13 mouse cellular contexts compared by ENCODE assay signal in genomic region chr8:44694861-44695260, GRCm38 (mm10).
DNase-seq lines count a peak whose midpoint lies in the region; ATAC-seq and TF ChIP-seq lines count a peak whose summit lies in the region.
"Had no signal": no experiment of that assay in that cellular context is flagged by ENCODE, and none has a peak within 500 bp of the region (broad histone marks: within the 10 kb centered on the region; RNA-seq: fewer than 3 reads in every experiment).

No protein-coding gene starts in this region.

- H3ac ChIP-seq in myocyte (ENCODE audit: control insufficient read depth, insufficient read length) = no peak overlapping the region

- ATAC-seq in frontal cortex, adult (ENCODE audit: low TSS enrichment) = peak; percentile 42
- ATAC-seq in midbrain, embryonic 14.5 days (ENCODE audit: low FRiP score, low TSS enrichment) = no peak
- no peak for ATAC-seq in midbrain, embryonic 11.5 days (ENCODE audit: low FRiP score)
- peak; percentile 41; the same call in 1 of the 2 replicates for ATAC-seq in heart, embryonic 11.5 days (replicated peaks; ENCODE audit: insufficient number of reproducible peaks, low FRiP score, low TSS enrichment)
- no peak for ATAC-seq in kidney, embryonic 16.5 days (ENCODE audit: low FRiP score, low TSS enrichment)
- ATAC-seq: CD4-positive, CD25-positive, alpha-beta regulatory T cell, adult 4 months; intestine, postnatal 0 days had no signal

- H3K4me1 ChIP-seq in midbrain, embryonic 14.5 days (ENCODE audit: control insufficient read depth, insufficient read depth, low read length) = peaks cover 19% of the 10 kb centered on the region
- no peaks in the 10 kb centered on the region for H3K4me1 ChIP-seq in midbrain, embryonic 11.5 days (ENCODE audit: control insufficient read depth, insufficient read depth, low read length)
- H3K4me1 ChIP-seq in heart, embryonic 11.5 days (ENCODE audit: control insufficient read depth, insufficient read depth, low read length) = peaks cover 20% of the 10 kb centered on the region; the same call in 1 of the 2 replicates
- peaks cover 15% of the 10 kb centered on the region; the same call in 1 of the 2 replicates for H3K4me1 ChIP-seq in kidney, embryonic 16.5 days (ENCODE audit: insufficient read depth, low read length)
- H3K4me1 ChIP-seq: megakaryocyte, embryonic 14.5 days had no signal

- H3K9me3 ChIP-seq in midbrain, embryonic 14.5 days (ENCODE audit: control insufficient read depth, low read length) = no peaks in the 10 kb centered on the region
- no peaks in the 10 kb centered on the region for H3K9me3 ChIP-seq in midbrain, embryonic 11.5 days (ENCODE audit: control insufficient read depth, low read length)
- H3K9me3 ChIP-seq in heart, embryonic 11.5 days (replicated peaks; ENCODE audit: control insufficient read depth, low read length) = no peaks in the 10 kb centered on the region
- no peaks in the 10 kb centered on the region for H3K9me3 ChIP-seq in kidney, embryonic 16.5 days (ENCODE audit: low read length)

- WGBS in midbrain, embryonic 14.5 days = 53% methylated on average over 9 of the region's 9 CpGs
- WGBS in midbrain, embryonic 11.5 days = 77% methylated on average over 9 of the region's 9 CpGs
- WGBS in heart, embryonic 11.5 days (ENCODE audit: insufficient replicate concordance) = 18% methylated on average over 9 of the region's 9 CpGs
- WGBS in kidney, embryonic 16.5 days = 52% methylated on average over 9 of the region's 9 CpGs

- TF ChIP-seq POLR2A in myocyte (IDR thresholded peaks at IDR 0.05; ENCODE audit: insufficient read length, low read depth) = no peak

- H3K79me2 ChIP-seq in myocyte (ENCODE audit: control insufficient read depth, insufficient read depth) = no peaks in the 10 kb centered on the region

- no peak overlapping the region for H3K9ac ChIP-seq in midbrain, embryonic 14.5 days (replicated peaks; ENCODE audit: low read length)
- H3K9ac ChIP-seq in midbrain, embryonic 11.5 days (ENCODE audit: low read length) = no peak overlapping the region
- peak overlapping the region; percentile 46; the same call in 1 of the 2 replicates for H3K9ac ChIP-seq in heart, embryonic 11.5 days (ENCODE audit: low read depth, low read length)
- H3K9ac ChIP-seq in kidney, embryonic 16.5 days (replicated peaks; ENCODE audit: low read length) = no peak overlapping the region

- H3K27ac ChIP-seq in midbrain, embryonic 14.5 days (replicated peaks; ENCODE audit: low read depth, low read length) = no peak overlapping the region
- no peak overlapping the region for H3K27ac ChIP-seq in midbrain, embryonic 11.5 days (ENCODE audit: low read depth, low read length)
- H3K27ac ChIP-seq in heart, embryonic 11.5 days (ENCODE audit: low read depth, low read length) = peak overlapping the region; percentile 82
- no peak overlapping the region for H3K27ac ChIP-seq in kidney, embryonic 16.5 days (ENCODE audit: low read length)
- H3K27ac ChIP-seq: layer of hippocampus, adult 2 months; stomach, postnatal 0 days had no signal

- no peaks in the 10 kb centered on the region for H3K27me3 ChIP-seq in midbrain, embryonic 14.5 days (ENCODE audit: control insufficient read depth, insufficient read depth, low read length)
- H3K27me3 ChIP-seq in midbrain, embryonic 11.5 days (ENCODE audit: control insufficient read depth, insufficient read depth, low read length) = no peaks in the 10 kb centered on the region
- no peaks in the 10 kb centered on the region for H3K27me3 ChIP-seq in heart, embryonic 11.5 days (ENCODE audit: control insufficient read depth, insufficient read depth, low read length)
- no peaks in the 10 kb centered on the region for H3K27me3 ChIP-seq in myocyte (ENCODE audit: control insufficient read depth, insufficient read depth, insufficient read length)
- H3K27me3 ChIP-seq in kidney, embryonic 16.5 days (ENCODE audit: insufficient read depth, low read length) = no peaks in the 10 kb centered on the region
- H3K27me3 ChIP-seq: megakaryocyte, embryonic 14.5 days had no signal

- no peaks in the 10 kb centered on the region for H3K36me3 ChIP-seq in midbrain, embryonic 14.5 days (ENCODE audit: control insufficient read depth, insufficient read depth, low read length)
- no peaks in the 10 kb centered on the region for H3K36me3 ChIP-seq in midbrain, embryonic 11.5 days (ENCODE audit: control insufficient read depth, insufficient read depth, low read length)
- H3K36me3 ChIP-seq in heart, embryonic 11.5 days (ENCODE audit: control insufficient read depth, insufficient read depth, low read length) = no peaks in the 10 kb centered on the region
- H3K36me3 ChIP-seq in myocyte (ENCODE audit: control insufficient read depth, insufficient read depth) = no peaks in the 10 kb centered on the region
- no peaks in the 10 kb centered on the region for H3K36me3 ChIP-seq in kidney, embryonic 16.5 days (ENCODE audit: insufficient read depth, low read length)

- H3K4me2 ChIP-seq in midbrain, embryonic 14.5 days (ENCODE audit: low read length) = no peak overlapping the region
- no peak overlapping the region for H3K4me2 ChIP-seq in midbrain, embryonic 11.5 days
- H3K4me2 ChIP-seq in heart, embryonic 11.5 days = peak overlapping the region; percentile 52
- H3K4me2 ChIP-seq in myocyte (ENCODE audit: low read depth) = peak overlapping the region; percentile 39
- H3K4me2 ChIP-seq in kidney, embryonic 16.5 days (replicated peaks; ENCODE audit: low read depth, low read length) = no peak overlapping the region

- DNase-seq in frontal cortex, postnatal 14 days (ENCODE audit: low spot score in 2 of 2) = no peak
- DNase-seq in midbrain, embryonic 14.5 days = peak; percentile 46
- DNase-seq in midbrain, embryonic 11.5 days (ENCODE audit: low spot score, missing footprints) = no peak
- no peak for DNase-seq in thymus, postnatal 4 days

- no peak overlapping the region for H3K4me3 ChIP-seq in midbrain, embryonic 14.5 days (replicated peaks; ENCODE audit: low read depth, low read length)
- H3K4me3 ChIP-seq in midbrain, embryonic 11.5 days (ENCODE audit: low read depth, low read length) = no peak overlapping the region
- H3K4me3 ChIP-seq in heart, embryonic 11.5 days (ENCODE audit: low read depth, low read length) = 0 out of 2 replicates have a peak overlapping the region, but pooled peaks have one; percentile 12
- H3K4me3 ChIP-seq in myocyte = no peak overlapping the region
- no peak overlapping the region for H3K4me3 ChIP-seq in kidney, embryonic 16.5 days (ENCODE audit: low read length)
- H3K4me3 ChIP-seq: layer of hippocampus, adult 2 months; megakaryocyte, embryonic 14.5 days had no signal

TF ChIP-seq in myocyte, 11 proteins besides CTCF, POLR2A, EP300 and RAD21:
- TF ChIP-seq TCF3 (IDR thresholded peaks at IDR 0.05; ENCODE audit: insufficient read length, low read depth) = no peak
- TF ChIP-seq CEBPB (IDR thresholded peaks at IDR 0.05; ENCODE audit: insufficient read depth, poor library complexity, severe bottlenecking) = no peak
- TF ChIP-seq TCF12 (IDR thresholded peaks at IDR 0.05; ENCODE audit: insufficient read depth, poor library complexity, severe bottlenecking) = no peak
- TF ChIP-seq E2F4 (IDR thresholded peaks at IDR 0.05; ENCODE audit: insufficient read depth) = no peak
- no peak for TF ChIP-seq MYOG (IDR thresholded peaks at IDR 0.05; ENCODE audit: control insufficient read depth in 1 of 3, insufficient read depth in 1 of 3, insufficient read length in 2 of 3, low read depth in 2 of 3)
- TF ChIP-seq MAX (IDR thresholded peaks at IDR 0.05; ENCODE audit: low read depth) = no peak
- no peak for TF ChIP-seq USF1 (IDR thresholded peaks at IDR 0.05; ENCODE audit: low read depth)
TF ChIP-seq in myocyte: peak in this region for 0.

Comparison
In these comparisons a context has a peak if more than half of its experiments do, and no peak if none do; other contexts are left out.
1. ATAC-seq: peak in frontal cortex, adult (single experiment) and heart, embryonic 11.5 days (single experiment); none in midbrain, embryonic 14.5 days (single experiment), midbrain, embryonic 11.5 days (single experiment) and kidney, embryonic 16.5 days (single experiment).
2. H3K4me2 ChIP-seq: peak in heart, embryonic 11.5 days (single experiment) and myocyte (single experiment); none in midbrain, embryonic 14.5 days (single experiment), midbrain, embryonic 11.5 days (single experiment) and kidney, embryonic 16.5 days (single experiment).